Mouse (Mus musculus): ENCODE measurements around the gene Pnmal1. TPM values are rescaled to one million over a fixed set of nuclear protein-coding genes. Genes with fewer than 3 reads are reported as not detected.
A peak's percentile ranks its signal among the peaks of the same experiment; 100 is the strongest.
"Not testable (repeated sequence)": the region's sequence is repeated elsewhere in the genome, so short reads cannot be mapped to it uniquely, and the experiment has no call there.

Gene Pnmal1
- polyA plus RNA-seq, 1 experiment from 2014 or later: 2.9 TPM

- 23% methylated on average over 20 of the region's 22 CpGs for WGBS
- Histone ChIP-seq H3K9me3 (no peaks in the 10 kb centered on the region), H3K4me3 (replicated peaks) (peak overlapping the region; percentile 29; the same call in 1 of the 2 replicates), H3K36me3 (no peaks in the 10 kb centered on the region), H3K27ac (0 out of 2 replicates have a peak overlapping the region, but pooled peaks have one; percentile 17), H3K4me2 (peak overlapping the region; percentile 61), H3K4me1 (peaks cover 48% of the 10 kb centered on the region), H3K27me3 (replicated peaks) (peaks cover 37% of the 10 kb centered on the region), H3K9ac (no peak overlapping the region)
- no peak for ATAC-seq (ENCODE audit: insufficient read depth, low FRiP score, low read depth)
Observed at GRCm38 (mm10) chr7:16947349-16947895, 12.1 kb upstream of the Pnmal1 start.

- Histone ChIP-seq H3K4me3 (replicated peaks) (no peak overlapping the region), H3K4me2 (peak overlapping the region; percentile 61), H3K9ac (no peak overlapping the region), H3K4me1 (peaks cover 48% of the 10 kb centered on the region), H3K27ac (peak overlapping the region; percentile 64; the same call in 1 of the 2 replicates), H3K36me3 (no peaks in the 10 kb centered on the region), H3K9me3 (no peaks in the 10 kb centered on the region), H3K27me3 (replicated peaks) (peaks cover 37% of the 10 kb centered on the region)
- ATAC-seq (ENCODE audit: insufficient read depth, low FRiP score, low read depth): peak; percentile 52
- WGBS: 0% methylated on average over 4 of the region's 4 CpGs
Observed at GRCm38 (mm10) chr7:16947959-16948361, 11.5 kb upstream of the Pnmal1 start.

GRCm38 (mm10) chr7:16948923-16949458, 10.5 kb upstream of the Pnmal1 start:
- no peaks in the 10 kb centered on the region for H3K36me3 ChIP-seq
- H3K4me3 ChIP-seq (replicated peaks): no peak overlapping the region
- no peak for ATAC-seq (ENCODE audit: insufficient read depth, low FRiP score, low read depth)
- 62% methylated on average over 8 of the region's 8 CpGs for WGBS
- H3K27ac ChIP-seq: no peak overlapping the region
- H3K9me3 ChIP-seq: no peaks in the 10 kb centered on the region
- no peak overlapping the region for H3K4me2 ChIP-seq
- H3K27me3 ChIP-seq (replicated peaks): peaks cover 37% of the 10 kb centered on the region
- H3K9ac ChIP-seq: no peak overlapping the region
- H3K4me1 ChIP-seq: peaks cover 46% of the 10 kb centered on the region

- peak; percentile 23; the same call in 1 of the 2 replicates for ATAC-seq (ENCODE audit: insufficient read depth, low FRiP score, low read depth)
- Histone ChIP-seq H3K27ac (no peak overlapping the region), H3K9ac (peak overlapping the region; percentile 3; the same call in 1 of the 2 replicates), H3K4me2 (peak overlapping the region; percentile 65), H3K4me3 (replicated peaks) (peak overlapping the region; percentile 31), H3K4me1 (peaks cover 42% of the 10 kb centered on the region), H3K9me3 (no peaks in the 10 kb centered on the region), H3K36me3 (no peaks in the 10 kb centered on the region), H3K27me3 (replicated peaks) (peaks cover 36% of the 10 kb centered on the region)
- WGBS: 9% methylated on average over 29 of the region's 29 CpGs
Observed at GRCm38 (mm10) chr7:16949908-16950841, 9.3 kb upstream of the Pnmal1 start.

GRCm38 (mm10) chr7:16950861-16951635, 8.4 kb upstream of the Pnmal1 start:
- WGBS: 18% methylated on average over 18 of the region's 18 CpGs
- Histone ChIP-seq H3K36me3 (no peaks in the 10 kb centered on the region), H3K4me1 (peaks cover 38% of the 10 kb centered on the region), H3K27ac (no peak overlapping the region), H3K27me3 (replicated peaks) (peaks cover 27% of the 10 kb centered on the region), H3K4me2 (0 out of 2 replicates have a peak overlapping the region, but pooled peaks have one; percentile 22), H3K9me3 (no peaks in the 10 kb centered on the region), H3K9ac (no peak overlapping the region), H3K4me3 (replicated peaks) (no peak overlapping the region)
- ATAC-seq (ENCODE audit: insufficient read depth, low FRiP score, low read depth): peak; percentile 48

GRCm38 (mm10) chr7:16953776-16954175, 5.7 kb upstream of the Pnmal1 start:
- not testable (repeated sequence) for ATAC-seq (ENCODE audit: insufficient read depth, low FRiP score, low read depth)
- WGBS: 60% methylated on average over 2 of the region's 2 CpGs

GRCm38 (mm10) chr7:16955712-16956111, 3.8 kb upstream of the Pnmal1 start:
- Histone ChIP-seq H3K4me1 (peaks cover 4% of the 10 kb centered on the region; the same call in 1 of the 2 replicates), H3K4me2 (no peak overlapping the region), H3K9me3 (no peaks in the 10 kb centered on the region), H3K27me3 (replicated peaks) (no peaks in the 10 kb centered on the region), H3K36me3 (no peaks in the 10 kb centered on the region), H3K4me3 (replicated peaks) (no peak overlapping the region), H3K9ac (no peak overlapping the region), H3K27ac (no peak overlapping the region)
- WGBS: 62% methylated on average over 4 of the region's 4 CpGs
- ATAC-seq (ENCODE audit: insufficient read depth, low FRiP score, low read depth): no peak

More at GRCm38 (mm10) chr7:16953776-16954175, 5.7 kb upstream of the Pnmal1 start:
- H3K9me3 ChIP-seq; H3K27ac ChIP-seq; H3K4me2 ChIP-seq; H3K36me3 ChIP-seq; H3K4me3 ChIP-seq (replicated peaks); H3K27me3 ChIP-seq (replicated peaks); H3K9ac ChIP-seq: not testable (repeated sequence)
- peaks cover 12% of the 10 kb centered on the region for H3K4me1 ChIP-seq

- no peaks in the 10 kb centered on the region for H3K9me3 ChIP-seq
- H3K36me3 ChIP-seq: no peaks in the 10 kb centered on the region
- no peak overlapping the region for H3K4me3 ChIP-seq (replicated peaks)
- H3K4me2 ChIP-seq: no peak overlapping the region
- no peak for ATAC-seq (ENCODE audit: insufficient read depth, low FRiP score, low read depth)
- no peak overlapping the region for H3K9ac ChIP-seq
- no peaks in the 10 kb centered on the region for H3K27me3 ChIP-seq (replicated peaks)
- peaks cover 4% of the 10 kb centered on the region; the same call in 1 of the 2 replicates for H3K4me1 ChIP-seq
- no peak overlapping the region for H3K27ac ChIP-seq
- WGBS: 67% methylated on average over 15 of the region's 15 CpGs
Observed at GRCm38 (mm10) chr7:16956410-16957265, 2.8 kb upstream of the Pnmal1 start.

GRCm38 (mm10) chr7:16961678-16962077, 2.2 kb downstream of the Pnmal1 start:
- Histone ChIP-seq H3K9me3 (no peaks in the 10 kb centered on the region), H3K4me3 (replicated peaks) (no peak overlapping the region), H3K27me3 (replicated peaks) (no peaks in the 10 kb centered on the region), H3K4me1 (peaks cover 4% of the 10 kb centered on the region; the same call in 1 of the 2 replicates), H3K27ac (no peak overlapping the region), H3K9ac (no peak overlapping the region), H3K36me3 (no peaks in the 10 kb centered on the region), H3K4me2 (no peak overlapping the region)
- 71% methylated on average over 5 of the region's 5 CpGs for WGBS
- ATAC-seq (ENCODE audit: insufficient read depth, low FRiP score, low read depth): no peak

GRCm38 (mm10) chr7:16968414-16968813, 8.9 kb downstream of the Pnmal1 start:
- H3K4me2 ChIP-seq: no peak overlapping the region
- no peaks in the 10 kb centered on the region for H3K27me3 ChIP-seq (replicated peaks)
- H3K4me3 ChIP-seq (replicated peaks): no peak overlapping the region
- H3K4me1 ChIP-seq: no peaks in the 10 kb centered on the region
- no peak overlapping the region for H3K27ac ChIP-seq
- ATAC-seq (ENCODE audit: insufficient read depth, low FRiP score, low read depth): no peak
- 81% methylated on average over 6 of the region's 6 CpGs for WGBS
- H3K9me3 ChIP-seq: no peaks in the 10 kb centered on the region
- H3K36me3 ChIP-seq: no peaks in the 10 kb centered on the region
- no peak overlapping the region for H3K9ac ChIP-seq

- Histone ChIP-seq H3K4me1 (no peaks in the 10 kb centered on the region), H3K27me3 (replicated peaks) (no peaks in the 10 kb centered on the region), H3K4me3 (replicated peaks) (no peak overlapping the region), H3K9me3 (no peaks in the 10 kb centered on the region), H3K27ac (no peak overlapping the region), H3K9ac (no peak overlapping the region), H3K4me2 (no peak overlapping the region), H3K36me3 (no peaks in the 10 kb centered on the region)
- ATAC-seq (ENCODE audit: insufficient read depth, low FRiP score, low read depth): no peak
- WGBS: 80% methylated on average over 3 of the region's 3 CpGs
Observed at GRCm38 (mm10) chr7:16971160-16971559, 11.7 kb downstream of the Pnmal1 start.

Measured in stomach, embryonic 15.5 days (tissue).